Mouse (Mus musculus): ENCODE measurements around the gene Add2. TPM values are rescaled to one million over a fixed set of nuclear protein-coding genes. Genes with fewer than 3 reads are reported as not detected.
A peak's percentile ranks its signal among the peaks of the same experiment; 100 is the strongest.
"Not testable (repeated sequence)": the region's sequence is repeated elsewhere in the genome, so short reads cannot be mapped to it uniquely, and the experiment has no call there.

Gene Add2
- 0.11 and 0.17 TPM in 2 replicates for polyA plus RNA-seq (2011; ENCODE audit: insufficient read length, low read depth, missing spikeins)

DNA sequence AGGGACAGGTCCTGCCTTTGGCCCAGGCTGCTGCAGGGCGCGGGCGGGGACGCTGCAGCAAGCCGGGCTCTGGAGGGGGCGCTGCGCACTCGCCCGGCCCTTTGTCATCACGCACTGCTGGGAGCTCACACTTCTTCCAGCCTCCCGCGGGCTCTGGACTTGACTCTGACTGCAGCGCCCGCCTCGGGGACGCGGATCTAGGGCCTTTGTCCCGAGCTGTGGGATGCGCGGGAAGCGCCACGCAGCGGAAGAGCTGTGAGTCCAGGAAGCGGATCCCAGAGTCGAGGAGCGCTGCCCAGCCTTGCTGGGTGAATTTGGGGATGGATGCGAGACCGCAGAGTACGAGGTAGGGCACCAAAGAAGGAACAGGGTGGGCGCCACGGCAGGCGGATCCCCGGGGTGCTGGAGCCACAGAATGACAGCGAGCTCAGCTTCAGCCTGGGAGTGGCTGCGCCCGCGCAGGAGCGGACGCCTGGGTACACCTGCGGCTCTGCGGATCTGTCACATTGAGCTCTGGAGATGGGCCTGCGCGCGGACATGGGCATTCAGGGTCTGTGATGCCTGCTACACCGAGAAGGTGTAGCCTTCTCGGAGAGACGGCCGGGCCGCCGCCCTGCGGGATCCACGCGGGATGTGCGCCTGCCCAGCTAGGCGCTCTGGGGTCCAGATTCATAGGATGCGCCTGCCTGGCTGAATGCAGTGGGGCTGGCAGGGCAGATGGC lies at the start of gene Add2:
Add2 (plus strand) TSS at position 81 of the 722 bp plus-strand sequence.
- TF ChIP-seq POLR2A (IDR thresholded peaks at IDR 0.05; ENCODE audit: low read depth, low read length): no peak
- TF ChIP-seq CTCF (IDR thresholded peaks at IDR 0.05; ENCODE audit: borderline replicate concordance, insufficient read depth, low read length): peak; percentile 22; the same call in 1 of the 2 replicates
- Histone ChIP-seq H3K4me1 (ENCODE audit: control insufficient read depth, insufficient read depth, low read length) (no peaks in the 10 kb centered on the region), H3K27ac (ENCODE audit: insufficient read depth, low read length) (no peak within 1 kb of the TSS), H3K4me3 (ENCODE audit: insufficient read depth, low read length) (peak within 1 kb of the TSS; percentile 20)

DNA sequence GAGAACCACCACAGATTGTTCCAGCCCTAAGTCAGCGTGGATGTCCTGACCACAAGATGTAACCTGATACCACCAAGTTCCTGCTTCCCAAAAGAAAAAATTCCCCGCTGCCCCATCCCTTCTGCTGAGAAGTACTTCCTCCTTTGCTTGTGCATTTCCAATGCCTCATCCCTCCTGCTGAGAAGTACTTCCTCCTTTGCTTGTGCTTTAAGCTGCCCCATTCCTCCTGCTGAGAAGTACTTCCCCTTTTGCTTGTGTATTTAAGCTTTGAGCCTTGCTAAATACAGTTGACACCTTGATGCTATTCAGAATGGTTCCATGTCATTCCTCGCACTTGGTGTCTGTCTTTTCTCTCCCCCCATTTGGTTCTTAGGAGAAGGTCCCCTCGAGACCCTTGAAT lies 49.7 kb upstream of the Add2 start:
- not testable (repeated sequence) for H3K4me1 ChIP-seq (ENCODE audit: control insufficient read depth, insufficient read depth, low read length); H3K27ac ChIP-seq (ENCODE audit: insufficient read depth, low read length); H3K4me3 ChIP-seq (ENCODE audit: insufficient read depth, low read length)

- Histone ChIP-seq H3K4me1 (ENCODE audit: control insufficient read depth, insufficient read depth, low read length) (no peaks in the 10 kb centered on the region), H3K4me3 (ENCODE audit: insufficient read depth, low read length) (no peak overlapping the region), H3K27ac (ENCODE audit: insufficient read depth, low read length) (no peak overlapping the region)
- TF ChIP-seq POLR2A (IDR thresholded peaks at IDR 0.05; ENCODE audit: low read depth, low read length): no peak
- TF ChIP-seq CTCF (IDR thresholded peaks at IDR 0.05; ENCODE audit: borderline replicate concordance, insufficient read depth, low read length): no peak
Measured at GRCm38 (mm10) chr6:85984351-85984750, 44.1 kb upstream of the Add2 start.

GRCm38 (mm10) chr6:85989570-85989969 lies 38.9 kb upstream of the Add2 start:
- H3K27ac ChIP-seq (ENCODE audit: insufficient read depth, low read length); H3K4me3 ChIP-seq (ENCODE audit: insufficient read depth, low read length); H3K4me1 ChIP-seq (ENCODE audit: control insufficient read depth, insufficient read depth, low read length): not testable (repeated sequence)

DNA sequence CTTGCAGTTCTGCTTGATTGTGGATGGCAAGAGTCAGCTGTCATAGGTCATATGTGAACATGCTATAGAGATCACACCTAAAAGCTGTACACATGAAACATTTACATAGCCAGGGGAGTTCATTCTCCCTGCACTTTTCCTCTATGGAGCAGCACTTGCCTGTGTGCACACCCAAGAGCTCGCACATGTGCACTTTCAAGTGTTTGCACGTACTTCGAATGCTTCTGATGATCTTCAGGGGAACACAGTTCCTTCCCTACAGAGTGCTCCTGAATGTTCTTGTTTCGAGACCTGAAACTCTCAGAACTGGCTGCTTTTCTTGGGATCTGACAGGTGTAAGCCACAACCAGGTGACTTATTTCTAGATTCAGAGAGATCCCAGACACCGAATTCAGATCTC lies 37.7 kb upstream of the Add2 start:
- not testable (repeated sequence) for H3K27ac ChIP-seq (ENCODE audit: insufficient read depth, low read length); H3K4me3 ChIP-seq (ENCODE audit: insufficient read depth, low read length); H3K4me1 ChIP-seq (ENCODE audit: control insufficient read depth, insufficient read depth, low read length)

DNA sequence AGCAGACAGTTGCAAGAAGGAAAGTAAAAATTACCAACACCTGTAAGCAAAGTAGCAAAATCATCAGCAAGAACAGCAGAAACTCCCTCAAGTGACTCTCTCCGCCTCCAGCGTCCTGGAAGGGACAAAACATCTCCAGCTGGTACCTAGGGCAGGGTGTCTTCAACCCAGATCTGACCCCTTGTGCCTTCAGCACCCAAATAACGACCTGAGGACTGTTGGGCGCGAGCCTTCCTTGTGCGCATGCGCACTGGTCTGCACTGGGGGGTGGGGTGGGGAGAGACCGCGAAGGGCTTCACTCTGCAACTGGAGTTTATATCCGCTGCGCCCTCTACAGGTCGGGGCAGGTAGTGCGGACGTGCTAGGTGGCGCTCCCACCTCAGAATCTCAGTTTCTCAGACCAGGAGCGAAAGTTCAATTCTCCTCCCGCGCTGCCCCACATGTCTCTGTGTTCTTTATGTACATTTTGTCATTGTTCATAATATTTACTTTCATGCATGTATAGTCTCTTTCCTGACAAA lies 25.0 kb upstream of the Add2 start:
- no peak overlapping the region for H3K4me3 ChIP-seq (ENCODE audit: insufficient read depth, low read length)
- H3K27ac ChIP-seq (ENCODE audit: insufficient read depth, low read length): no peak overlapping the region
- no peaks in the 10 kb centered on the region for H3K4me1 ChIP-seq (ENCODE audit: control insufficient read depth, insufficient read depth, low read length)
- TF ChIP-seq POLR2A (IDR thresholded peaks at IDR 0.05; ENCODE audit: low read depth, low read length): no peak
- peak; percentile 52; the same call in 1 of the 2 replicates for TF ChIP-seq CTCF (IDR thresholded peaks at IDR 0.05; ENCODE audit: borderline replicate concordance, insufficient read depth, low read length)

- TF ChIP-seq CTCF (IDR thresholded peaks at IDR 0.05; ENCODE audit: borderline replicate concordance, insufficient read depth, low read length) (peak; percentile 91), POLR2A (IDR thresholded peaks at IDR 0.05; ENCODE audit: low read depth, low read length) (no peak)
- H3K4me1 ChIP-seq (ENCODE audit: control insufficient read depth, insufficient read depth, low read length): no peaks in the 10 kb centered on the region
- H3K27ac ChIP-seq (ENCODE audit: insufficient read depth, low read length): no peak overlapping the region
- no peak overlapping the region for H3K4me3 ChIP-seq (ENCODE audit: insufficient read depth, low read length)
Measured at GRCm38 (mm10) chr6:86004271-86005148, 24.0 kb upstream of the Add2 start.

DNA sequence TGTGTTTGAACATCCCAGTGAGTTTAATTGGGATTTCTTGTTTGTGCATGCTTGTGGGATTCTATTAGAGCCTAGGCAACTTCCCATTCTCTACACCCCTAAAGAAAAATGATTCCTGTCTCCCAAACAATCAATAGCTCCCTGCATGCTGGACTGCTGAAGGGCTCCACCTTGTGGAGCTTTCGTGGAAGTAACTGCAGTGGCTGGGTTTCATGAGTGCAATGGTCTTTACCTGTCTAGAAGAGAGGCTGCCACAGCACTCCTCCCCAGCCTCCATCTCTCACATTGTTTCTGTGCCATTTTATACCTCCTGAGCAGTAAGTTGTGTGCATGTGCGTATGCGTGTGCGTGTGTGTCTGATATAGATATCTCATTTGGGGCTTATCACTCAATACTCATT lies 18.5 kb upstream of the Add2 start:
- no peaks in the 10 kb centered on the region for H3K4me1 ChIP-seq (ENCODE audit: control insufficient read depth, insufficient read depth, low read length)
- no peak overlapping the region for H3K27ac ChIP-seq (ENCODE audit: insufficient read depth, low read length)
- no peak overlapping the region for H3K4me3 ChIP-seq (ENCODE audit: insufficient read depth, low read length)
- TF ChIP-seq POLR2A (IDR thresholded peaks at IDR 0.05; ENCODE audit: low read depth, low read length) (no peak), CTCF (IDR thresholded peaks at IDR 0.05; ENCODE audit: borderline replicate concordance, insufficient read depth, low read length) (peak; percentile 54; the same call in 1 of the 2 replicates)

GRCm38 (mm10) chr6:86014812-86015211 lies 13.7 kb upstream of the Add2 start:
- not testable (repeated sequence) for H3K4me3 ChIP-seq (ENCODE audit: insufficient read depth, low read length); H3K4me1 ChIP-seq (ENCODE audit: control insufficient read depth, insufficient read depth, low read length); H3K27ac ChIP-seq (ENCODE audit: insufficient read depth, low read length)

- Histone ChIP-seq H3K27ac (ENCODE audit: insufficient read depth, low read length) (no peak within 1 kb of the TSS), H3K4me3 (ENCODE audit: insufficient read depth, low read length) (no peak within 1 kb of the TSS), H3K4me1 (ENCODE audit: control insufficient read depth, insufficient read depth, low read length) (no peaks in the 10 kb centered on the region)
- TF ChIP-seq POLR2A (IDR thresholded peaks at IDR 0.05; ENCODE audit: low read depth, low read length): no peak
- no peak for TF ChIP-seq CTCF (IDR thresholded peaks at IDR 0.05; ENCODE audit: borderline replicate concordance, insufficient read depth, low read length)
Measured at GRCm38 (mm10) chr6:86015871-86016270, 12.6 kb upstream of the Add2 start, which contains the start of gene Figla. Gene Figla (plus strand): TSS chr6:86016171.

All from embryonic fibroblast, embryonic 13.5 days (primary cell).